Mouse (Mus musculus): ENCODE measurements at regions not wholly inside any gene's neighbourhood (a gene's known extent, or its start where the extent isn't known, plus 50 kb on each side); places are given as distances from the start of the nearest gene placed in this dataset.

- Histone ChIP-seq H3K9ac (no peak overlapping the region), H3K36me3 (ENCODE audit: poor library complexity, severe bottlenecking) (no peaks in the 10 kb centered on the region), H3K27me3 (no peaks in the 10 kb centered on the region), H3K4me1 (no peaks in the 10 kb centered on the region), H3K9me3 (replicated peaks) (no peaks in the 10 kb centered on the region), H3K4me3 (no peak overlapping the region), H3K4me2 (no peak overlapping the region), H3K27ac (no peak overlapping the region)
- WGBS, result 79% methylated on average over 3 of the region's 3 CpGs
- ATAC-seq, result no peak
Observed at GRCm38 (mm10) chr7:133328717-133329116, 204.6 kb upstream of the Ctbp2 start.

- Histone ChIP-seq H3K27ac (no peak overlapping the region), H3K27me3 (no peaks in the 10 kb centered on the region), H3K36me3 (ENCODE audit: poor library complexity, severe bottlenecking) (no peaks in the 10 kb centered on the region), H3K4me2 (no peak overlapping the region), H3K4me3 (no peak overlapping the region), H3K9ac (no peak overlapping the region), H3K4me1 (no peaks in the 10 kb centered on the region), H3K9me3 (replicated peaks) (no peaks in the 10 kb centered on the region)
- 89% methylated on average over 7 of the region's 7 CpGs for WGBS
- no peak for ATAC-seq
Observed at GRCm38 (mm10) chr7:133325548-133326190, 201.5 kb upstream of the Ctbp2 start.

- Histone ChIP-seq H3K4me3 (no peak overlapping the region), H3K9me3 (replicated peaks) (0 out of 2 replicates have a peak, but pooled peaks cover 4% of the 10 kb centered on the region), H3K4me1 (no peaks in the 10 kb centered on the region), H3K4me2 (no peak overlapping the region), H3K9ac (no peak overlapping the region), H3K27ac (no peak overlapping the region), H3K36me3 (ENCODE audit: poor library complexity, severe bottlenecking) (no peaks in the 10 kb centered on the region), H3K27me3 (no peaks in the 10 kb centered on the region)
- 69% methylated on average over 3 of the region's 3 CpGs for WGBS
- ATAC-seq, result no peak
Observed at GRCm38 (mm10) chr7:133323955-133324354, 199.8 kb upstream of the Ctbp2 start.

- Histone ChIP-seq H3K4me1 (peaks cover 16% of the 10 kb centered on the region), H3K36me3 (ENCODE audit: poor library complexity, severe bottlenecking) (no peaks in the 10 kb centered on the region), H3K4me2 (no peak overlapping the region), H3K4me3 (no peak overlapping the region), H3K27me3 (no peaks in the 10 kb centered on the region), H3K27ac (no peak overlapping the region), H3K9ac (no peak overlapping the region), H3K9me3 (replicated peaks) (0 out of 2 replicates have a peak, but pooled peaks cover 4% of the 10 kb centered on the region)
- no peak for ATAC-seq
Observed at GRCm38 (mm10) chr7:133317511-133317910, 193.4 kb upstream of the Ctbp2 start.

GRCm38 (mm10) chr7:133316701-133317475 lies 192.7 kb upstream of the Ctbp2 start:
- 0 out of 2 replicates have a peak, but pooled peaks cover 4% of the 10 kb centered on the region for H3K9me3 ChIP-seq (replicated peaks)
- no peak overlapping the region for H3K4me2 ChIP-seq
- H3K36me3 ChIP-seq (ENCODE audit: poor library complexity, severe bottlenecking), result no peaks in the 10 kb centered on the region
- H3K4me3 ChIP-seq, result no peak overlapping the region
- 48% methylated on average over 9 of the region's 9 CpGs for WGBS
- no peaks in the 10 kb centered on the region for H3K27me3 ChIP-seq
- H3K4me1 ChIP-seq, result peaks cover 16% of the 10 kb centered on the region
- H3K9ac ChIP-seq, result no peak overlapping the region
- ATAC-seq, result peak; percentile 43; the same call in 1 of the 2 replicates
- no peak overlapping the region for H3K27ac ChIP-seq

- 27% methylated on average over 10 of the region's 10 CpGs for whole genome bisulfite sequencing
Observed at GRCm38 (mm10) chr7:133315197-133316029, 191.3 kb upstream of the Ctbp2 start.

GRCm38 (mm10) chr7:133313115-133313514 lies 189.0 kb upstream of the Ctbp2 start:
- Histone ChIP-seq H3K9me3 (replicated peaks) (no peaks in the 10 kb centered on the region), H3K4me1 (peaks cover 14% of the 10 kb centered on the region), H3K9ac (no peak overlapping the region), H3K4me2 (no peak overlapping the region), H3K36me3 (ENCODE audit: poor library complexity, severe bottlenecking) (no peaks in the 10 kb centered on the region), H3K27ac (no peak overlapping the region), H3K27me3 (no peaks in the 10 kb centered on the region), H3K4me3 (no peak overlapping the region)
- WGBS, result 25% methylated on average over 5 of the region's 5 CpGs
- ATAC-seq, result no peak

More at GRCm38 (mm10) chr7:133315197-133316029, 191.3 kb upstream of the Ctbp2 start:
- no peak overlapping the region for H3K4me3 ChIP-seq
- no peak overlapping the region for H3K9ac ChIP-seq
- no peak overlapping the region for H3K27ac ChIP-seq
- H3K4me2 ChIP-seq, result no peak overlapping the region
- peaks cover 16% of the 10 kb centered on the region for H3K4me1 ChIP-seq
- no peaks in the 10 kb centered on the region for H3K27me3 ChIP-seq
- H3K36me3 ChIP-seq (ENCODE audit: poor library complexity, severe bottlenecking), result no peaks in the 10 kb centered on the region
- 0 out of 2 replicates have a peak, but pooled peaks cover 4% of the 10 kb centered on the region for H3K9me3 ChIP-seq (replicated peaks)
- no peak for ATAC-seq

GRCm38 (mm10) chr7:133311116-133311801 lies 187.1 kb upstream of the Ctbp2 start:
- H3K4me3 ChIP-seq, result no peak overlapping the region
- no peak for ATAC-seq
- 33% methylated on average over 9 of the region's 9 CpGs for WGBS
- H3K36me3 ChIP-seq (ENCODE audit: poor library complexity, severe bottlenecking), result no peaks in the 10 kb centered on the region
- no peaks in the 10 kb centered on the region for H3K27me3 ChIP-seq
- no peak overlapping the region for H3K4me2 ChIP-seq
- H3K4me1 ChIP-seq, result peaks cover 6% of the 10 kb centered on the region; the same call in 1 of the 2 replicates
- no peak overlapping the region for H3K9ac ChIP-seq
- H3K9me3 ChIP-seq (replicated peaks), result no peaks in the 10 kb centered on the region
- no peak overlapping the region for H3K27ac ChIP-seq

- WGBS, result 47% methylated on average over 5 of the region's 5 CpGs
- no peaks in the 10 kb centered on the region for H3K27me3 ChIP-seq
Observed at GRCm38 (mm10) chr7:133304461-133304860, 180.3 kb upstream of the Ctbp2 start.

GRCm38 (mm10) chr7:133290471-133290870 lies 166.3 kb upstream of the Ctbp2 start:
- H3K27ac ChIP-seq, result no peak overlapping the region
- H3K9me3 ChIP-seq (replicated peaks), result no peaks in the 10 kb centered on the region
- H3K27me3 ChIP-seq, result no peaks in the 10 kb centered on the region
- WGBS, result 87% methylated on average over 3 of the region's 3 CpGs
- no peak overlapping the region for H3K4me3 ChIP-seq
- H3K4me2 ChIP-seq, result no peak overlapping the region
- no peak for ATAC-seq
- H3K4me1 ChIP-seq, result 0 out of 2 replicates have a peak, but pooled peaks cover 4% of the 10 kb centered on the region
- H3K36me3 ChIP-seq (ENCODE audit: poor library complexity, severe bottlenecking), result no peaks in the 10 kb centered on the region
- no peak overlapping the region for H3K9ac ChIP-seq

More at GRCm38 (mm10) chr7:133304461-133304860, 180.3 kb upstream of the Ctbp2 start:
- Histone ChIP-seq H3K36me3 (ENCODE audit: poor library complexity, severe bottlenecking) (no peaks in the 10 kb centered on the region), H3K27ac (no peak overlapping the region), H3K4me3 (no peak overlapping the region), H3K4me2 (no peak overlapping the region), H3K9ac (no peak overlapping the region), H3K9me3 (replicated peaks) (no peaks in the 10 kb centered on the region), H3K4me1 (no peaks in the 10 kb centered on the region)
- ATAC-seq, result no peak

- Histone ChIP-seq H3K27ac (no peak overlapping the region), H3K9ac (no peak overlapping the region), H3K27me3 (no peaks in the 10 kb centered on the region), H3K4me1 (0 out of 2 replicates have a peak, but pooled peaks cover 4% of the 10 kb centered on the region), H3K4me3 (no peak overlapping the region), H3K9me3 (replicated peaks) (no peaks in the 10 kb centered on the region), H3K4me2 (no peak overlapping the region), H3K36me3 (ENCODE audit: poor library complexity, severe bottlenecking) (no peaks in the 10 kb centered on the region)
- WGBS, result 57% methylated on average over 3 of the region's 3 CpGs
- ATAC-seq, result peak; percentile 61
Observed at GRCm38 (mm10) chr7:133288236-133288635, 164.1 kb upstream of the Ctbp2 start.
